Mouse (Mus musculus) intestine, embryonic 14.5 days (tissue): Measurements from ENCODE around the gene Apba3. TPM values are rescaled to one million over a fixed set of nuclear protein-coding genes. Genes with fewer than 3 reads are reported as not detected.
A peak's percentile ranks its signal among the peaks of the same experiment; 100 is the strongest.
"Not testable (repeated sequence)": the region's sequence is repeated elsewhere in the genome, so short reads cannot be mapped to it uniquely, and the experiment has no call there.

Experiments
- ATAC-seq: fragments of 200-750 bp; cut with Nextera tagmentation; replicated peaks from 2 replicates; pipeline ENCODE4 v1.8.0; 2017; ENCODE audit warnings: low read depth, moderate number of reproducible peaks, moderate TSS enrichment, moderate library complexity; ENCODE audit not compliant: low FRiP score, low TSS enrichment
- DNase-seq: peaks from one replicate; pipeline ENCODE4 v3.0.0-alpha.2; 2018; ENCODE audit warnings: low spot score
- H3K27ac ChIP-seq: fragments of 300-500 bp; sonication (generic); 2 replicates; pipeline ENCODE4 v1.5.1; 2014; ENCODE audit warnings: low read depth, mild to moderate bottlenecking, control low read depth
- H3K27me3 ChIP-seq: fragments of 300-500 bp; sonication (generic); replicated peaks from 2 replicates; pipeline ENCODE4 v1.6.1; 2014; ENCODE audit warnings: low read length, control low read depth; ENCODE audit not compliant: control insufficient read depth, insufficient read depth
- H3K36me3 ChIP-seq: fragments of 300-500 bp; sonication (generic); 2 replicates; pipeline ENCODE4 v1.6.1; 2014; ENCODE audit warnings: low read length, control low read depth; ENCODE audit not compliant: control insufficient read depth, insufficient read depth
- H3K4me1 ChIP-seq: fragments of 300-500 bp; sonication (generic); replicated peaks from 2 replicates; pipeline ENCODE4 v1.6.1; 2014; ENCODE audit warnings: low read length, control low read depth, mixed read lengths; ENCODE audit not compliant: control insufficient read depth, insufficient read depth
- H3K4me2 ChIP-seq: fragments of 300-500 bp; sonication (generic); 2 replicates; pipeline ENCODE4 v1.6.1; 2014; ENCODE audit warnings: low read length
- H3K4me3 ChIP-seq: fragments of 300-500 bp; sonication (generic); 2 replicates; pipeline ENCODE4 v1.5.1; 2014; ENCODE audit warnings: low read depth, low read length, control low read depth, mixed read lengths
- H3K9ac ChIP-seq: fragments of 300-500 bp; sonication (generic); 2 replicates; pipeline ENCODE4 v1.6.1; 2014; ENCODE audit warnings: mild to moderate bottlenecking, low read length
- H3K9me3 ChIP-seq: fragments of 300-500 bp; sonication (generic); 2 replicates; pipeline ENCODE4 v1.6.1; 2016; ENCODE audit warnings: low read length, control low read depth; ENCODE audit not compliant: control insufficient read depth
- WGBS: fragments of 180-500 bp; shearing (Covaris S2); extraction: QIAGEN DNeasy Blood & Tissue Kit; methylation state at CpG from one replicate; pipeline ENCODE4 v1.1.7; 2014; 5-methylcytosine and 5-hydroxymethylcytosine counted together
- polyA plus RNA-seq: library from polyadenylated mRNA; unstranded; fragments of >200 nt; fragmentation: Nextera tagmentation; extraction: Ambion mirVana; gene quantifications from 2 replicates; pipeline ENCODE4 v1.2.1, GENCODE M21; 2014

Apba3 gene
- 51.0 and 51.7 TPM in 2 replicates for polyA plus RNA-seq

- H3K4me1 ChIP-seq: peaks cover 12% of the 10 kb centered on the region; the same call in 1 of the 2 replicates
- H3K27ac ChIP-seq: peak within 1 kb of the TSS; percentile 80
- ATAC-seq: peak; percentile 90
- H3K27me3 ChIP-seq: no peaks in the 10 kb centered on the region
- H3K36me3 ChIP-seq: peaks cover 37% of the 10 kb centered on the region
- peak within 1 kb of the TSS; percentile 71 for H3K4me2 ChIP-seq
- H3K9me3 ChIP-seq: no peaks in the 10 kb centered on the region
- H3K9ac ChIP-seq: peak within 1 kb of the TSS; percentile 64
- DNase-seq: peak; percentile 99
- WGBS: under 1% methylated on average over 48 of the region's 48 CpGs
- peak within 1 kb of the TSS; percentile 70 for H3K4me3 ChIP-seq
Measured at GRCm38 (mm10) chr10:81266211-81267105, at the start of gene Apba3, which contains the start of gene Mrpl54. Apba3 (plus strand) TSS chr10:81266960. Mrpl54 (minus strand) TSS chr10:81266934.

GRCm38 (mm10) chr10:81217267-81217666, 49.5 kb upstream of the Apba3 start:
- not testable (repeated sequence) for H3K9me3 ChIP-seq, H3K4me3 ChIP-seq, H3K27ac ChIP-seq, H3K27me3 ChIP-seq, H3K4me2 ChIP-seq, H3K9ac ChIP-seq, H3K4me1 ChIP-seq, ATAC-seq, H3K36me3 ChIP-seq, DNase-seq
- 11% methylated on average over 1 of the region's 1 CpGs for WGBS

- Histone ChIP-seq H3K27me3 (no peaks in the 10 kb centered on the region), H3K9me3 (no peaks in the 10 kb centered on the region), H3K27ac (no peak overlapping the region), H3K4me3 (no peak overlapping the region), H3K36me3 (no peaks in the 10 kb centered on the region), H3K9ac (no peak overlapping the region), H3K4me2 (no peak overlapping the region), H3K4me1 (no peaks in the 10 kb centered on the region)
- 35% methylated on average over 7 of the region's 7 CpGs for whole genome bisulfite sequencing
- ATAC-seq (peak; percentile 47; the same call in 1 of the 2 replicates), DNase-seq (peak; percentile 84)
Measured at GRCm38 (mm10) chr10:81217964-81218363, 48.8 kb upstream of the Apba3 start.

- H3K4me1 ChIP-seq: no peaks in the 10 kb centered on the region
- no peaks in the 10 kb centered on the region for H3K9me3 ChIP-seq
- no peak overlapping the region for H3K9ac ChIP-seq
- H3K36me3 ChIP-seq: no peaks in the 10 kb centered on the region
- 80% methylated on average over 5 of the region's 5 CpGs for WGBS
- H3K4me2 ChIP-seq: no peak overlapping the region
- DNase-seq (no peak), ATAC-seq (peak; percentile 76)
- H3K27me3 ChIP-seq: no peaks in the 10 kb centered on the region
- H3K4me3 ChIP-seq: no peak overlapping the region
- H3K27ac ChIP-seq: no peak overlapping the region
Measured at GRCm38 (mm10) chr10:81221402-81222015, 45.3 kb upstream of the Apba3 start.

GRCm38 (mm10) chr10:81223731-81224130, 43.0 kb upstream of the Apba3 start:
- not testable (repeated sequence) for H3K36me3 ChIP-seq, H3K27ac ChIP-seq, H3K4me2 ChIP-seq, H3K9me3 ChIP-seq, H3K27me3 ChIP-seq, H3K4me1 ChIP-seq, DNase-seq, H3K9ac ChIP-seq, H3K4me3 ChIP-seq, ATAC-seq
- WGBS: 42% methylated on average over 2 of the region's 2 CpGs

- H3K9me3 ChIP-seq: no peaks in the 10 kb centered on the region
- 0 out of 2 replicates have a peak overlapping the region, but pooled peaks have one; percentile 26 for H3K4me2 ChIP-seq
- DNase-seq: no peak
- H3K36me3 ChIP-seq: no peaks in the 10 kb centered on the region
- H3K4me1 ChIP-seq: peaks cover 11% of the 10 kb centered on the region
- H3K27ac ChIP-seq: no peak overlapping the region
- H3K4me3 ChIP-seq: peak overlapping the region; percentile 13
- peaks cover 32% of the 10 kb centered on the region for H3K27me3 ChIP-seq
- ATAC-seq: no peak
- WGBS: 14% methylated on average over 20 of the region's 20 CpGs
- H3K9ac ChIP-seq: no peak overlapping the region
Measured at GRCm38 (mm10) chr10:81229735-81230437, 36.9 kb upstream of the Apba3 start.

- H3K27me3 ChIP-seq: peaks cover 32% of the 10 kb centered on the region
- no peak within 1 kb of the TSS for H3K27ac ChIP-seq
- no peaks in the 10 kb centered on the region for H3K36me3 ChIP-seq
- H3K4me2 ChIP-seq: peak within 1 kb of the TSS; percentile 26; the same call in 1 of the 2 replicates
- 9% methylated on average over 27 of the region's 27 CpGs for WGBS
- ATAC-seq (no peak), DNase-seq (no peak)
- no peaks in the 10 kb centered on the region for H3K9me3 ChIP-seq
- H3K4me1 ChIP-seq: peaks cover 11% of the 10 kb centered on the region
- H3K4me3 ChIP-seq: peak within 1 kb of the TSS; percentile 13
- 0 out of 2 replicates have a peak within 1 kb of the TSS, but pooled peaks have one; percentile 16 for H3K9ac ChIP-seq
Measured at GRCm38 (mm10) chr10:81230438-81231332, 36.1 kb upstream of the Apba3 start, which contains the start of gene Atcay. Atcay (minus strand) TSS chr10:81230833.
